Mouse (Mus musculus) spleen, embryonic (tissue): ENCODE data around the gene Olfr1157.

ENCODE experiments used
- CTCF ChIA-PET: fragments of 350-600 bp; sonication (Branson Sonifier 250); formaldehyde crosslinking; loops from one replicate; lab custom pipeline; 2022; lab: Charles Lee

The Olfr1157 gene

GRCm38 (mm10) chr2:87968199-87968598 is at the start of gene Olfr1157:
TSS of gene Olfr1157 (minus strand) at chr2:87968299.
- CTCF ChIA-PET, result no interaction called here

GRCm38 (mm10) chr2:88007515-88008318 is 39.6 kb upstream of the Olfr1157 start, which contains the start of gene Olfr1160:
TSS of gene Olfr1160 (minus strand) at chr2:88008268.
- CTCF ChIA-PET, result no interaction called here

- CTCF ChIA-PET, result no interaction called here
Observed at GRCm38 (mm10) chr2:87989813-87990212, 21.7 kb upstream of the Olfr1157 start, which contains the start of gene Olfr1158. TSS of gene Olfr1158 (plus strand) at chr2:87990113.

- CTCF ChIA-PET, result no interaction called here
Observed at GRCm38 (mm10) chr2:87974563-87974962, 6.5 kb upstream of the Olfr1157 start, which contains the start of gene Olfr74. TSS of gene Olfr74 (minus strand) at chr2:87974663.

- CTCF ChIA-PET, result no interaction called here
Observed at GRCm38 (mm10) chr2:87953000-87953399, 15.1 kb downstream of the Olfr1157 start, which contains the start of gene Olfr1156. TSS of gene Olfr1156 (minus strand) at chr2:87953100.

GRCm38 (mm10) chr2:87945037-87945436 is 23.1 kb downstream of the Olfr1157 start, which contains the start of gene Olfr1155:
TSS of gene Olfr1155 (minus strand) at chr2:87945137.
- CTCF ChIA-PET, result interaction anchor here (0.6 kb wide), 1 partner anchor 480 kb away, joined by 4 read pairs; no protein-coding TSS in a partner anchor
